Mouse (Mus musculus) adrenal gland, adult 8-10 months (tissue): ENCODE measurements at regions not wholly inside any gene's neighbourhood (a gene's known extent, or its start where the extent isn't known, plus 50 kb on each side); places are given as distances from the start of the nearest gene placed in this dataset.

Experiments
- DNase-seq: peaks from one replicate; pipeline ENCODE4 v3.0.0; 2022

GRCm38 (mm10) chr14:80901346-80901745, 917.5 kb downstream of the Olfm4 start:
- DNase-seq, result no peak

GRCm38 (mm10) chr14:80901759-80902163, 917.9 kb downstream of the Olfm4 start:
- DNase-seq, result no peak

GRCm38 (mm10) chr14:80916031-80916430, 932.1 kb downstream of the Olfm4 start:
- no peak for DNase-seq

GRCm38 (mm10) chr14:80923732-80924131, 939.9 kb downstream of the Olfm4 start:
- DNase-seq, result no peak

GRCm38 (mm10) chr14:80959966-80960365, 976.1 kb downstream of the Olfm4 start:
- DNase-seq, result no peak

GRCm38 (mm10) chr14:80975795-80976194, 991.9 kb downstream of the Olfm4 start:
- DNase-seq, result no peak

GRCm38 (mm10) chr14:80976662-80977061, 992.8 kb downstream of the Olfm4 start:
- DNase-seq, result no peak

GRCm38 (mm10) chr14:80979475-80979874, 995.6 kb downstream of the Olfm4 start:
- peak; percentile 11 for DNase-seq

- no peak for DNase-seq
Observed at GRCm38 (mm10) chr14:80990192-80990591, 1006.3 kb downstream of the Olfm4 start.

GRCm38 (mm10) chr14:80990679-80991286, 1006.9 kb downstream of the Olfm4 start:
- no peak for DNase-seq

- DNase-seq, result no peak
Observed at GRCm38 (mm10) chr14:80999030-80999429, 1015.1 kb downstream of the Olfm4 start.

- DNase-seq, result no peak
Observed at GRCm38 (mm10) chr14:81013208-81013607, 1029.3 kb downstream of the Olfm4 start.

- no peak for DNase-seq
Observed at GRCm38 (mm10) chr14:81031475-81031874, 1047.6 kb downstream of the Olfm4 start.

- no peak for DNase-seq
Observed at GRCm38 (mm10) chr14:81037635-81038034, 1053.8 kb downstream of the Olfm4 start.

- no peak for DNase-seq
Observed at GRCm38 (mm10) chr14:81038045-81038444, 1054.2 kb downstream of the Olfm4 start.
